Mouse (Mus musculus) ES-E14 (cell line): ENCODE results near the gene Ltb4r1. TPM values are rescaled to one million over a fixed set of nuclear protein-coding genes. Genes with fewer than 3 reads are reported as not detected.
"Not testable (repeated sequence)": the region's sequence is repeated elsewhere in the genome, so short reads cannot be mapped to it uniquely, and the experiment has no call there.

Source experiments
- DNase-seq: peaks from one replicate; pipeline ENCODE4 v3.0.0-alpha.2; 2013; ENCODE audit warnings: low read depth, low spot score
- H3K27ac ChIP-seq: 2 replicates; pipeline ENCODE4 v1.5.1; 2012; ENCODE audit warnings: low read depth, mild to moderate bottlenecking, low read length, moderate library complexity, mixed read lengths; ENCODE audit not compliant: poor library complexity, insufficient read depth, severe bottlenecking
- H3K36me3 ChIP-seq: 2 replicates; pipeline ENCODE4 v1.6.1; 2012; ENCODE audit warnings: mild to moderate bottlenecking, low read length, moderate library complexity, mixed read lengths; ENCODE audit not compliant: control insufficient read depth, poor library complexity, insufficient read depth, severe bottlenecking
- H3K4me1 ChIP-seq, 2 experiments: fragments of 150-350 bp in 1 of 2; sonication (generic) in 1 of 2; 2 replicates each; pipeline ENCODE4 v1.6.1; 2012; ENCODE audit warnings: low read length in 2 of 2, mild to moderate bottlenecking in 1 of 2, mixed read lengths in 1 of 2; ENCODE audit not compliant: control insufficient read depth in 2 of 2, insufficient read depth in 2 of 2, poor library complexity in 1 of 2
- H3K4me3 ChIP-seq, 2 experiments: fragments of 150-350 bp in 1 of 2; sonication (generic) in 1 of 2; 2 replicates each; pipeline ENCODE4 v1.5.1; 2012; ENCODE audit warnings: low read length in 2 of 2, low read depth in 1 of 2, mild to moderate bottlenecking in 1 of 2, mixed read lengths in 1 of 2; ENCODE audit not compliant: insufficient read depth in 1 of 2, poor library complexity in 1 of 2, severe bottlenecking in 1 of 2
- H3K9ac ChIP-seq: 2 replicates; pipeline ENCODE4 v1.6.1; 2012; ENCODE audit warnings: low read depth, mild to moderate bottlenecking, low read length, mixed read lengths; ENCODE audit not compliant: poor library complexity, insufficient read depth, severe bottlenecking
- H3K9me3 ChIP-seq: fragments of 150-350 bp; sonication (generic); 2 replicates; pipeline ENCODE4 v1.6.1; 2012; ENCODE audit warnings: low read depth, mild to moderate bottlenecking, low read length; ENCODE audit not compliant: control insufficient read depth, insufficient read depth
- CHD2 ChIP-seq: IDR thresholded peaks from 2 replicates; pipeline ENCODE4 v1.6.1; 2014; ENCODE audit warnings: mild to moderate bottlenecking, low read depth, low read length, inconsistent platforms
- HCFC1 ChIP-seq: IDR thresholded peaks from 2 replicates; pipeline ENCODE4 v1.6.1; 2012; ENCODE audit warnings: low read length, inconsistent platforms, borderline replicate concordance; ENCODE audit not compliant: insufficient read depth
- MAFK ChIP-seq: IDR thresholded peaks from 2 replicates; pipeline ENCODE4 v1.6.1; 2014; ENCODE audit warnings: mild to moderate bottlenecking, low read depth, low read length, inconsistent platforms; ENCODE audit not compliant: insufficient read depth
- ZC3H11A ChIP-seq: IDR thresholded peaks from 2 replicates; pipeline ENCODE4 v1.6.1; 2012; ENCODE audit warnings: low read depth, mild to moderate bottlenecking, inconsistent platforms, low read length, borderline replicate concordance
- ZNF384 ChIP-seq: IDR thresholded peaks from 2 replicates; pipeline ENCODE4 v1.6.1; 2012; ENCODE audit warnings: low read depth, low read length, inconsistent platforms
- in situ Hi-C, 2 experiments: fragments of 600-800 bp; cut with MboI; formaldehyde crosslinking; loops; one replicate each; pipeline ENCODE4 v1.15.1; 2025; ENCODE audit warnings: low sequenced_read_pairs in 2 of 2, inconsistent platforms in 1 of 2; ENCODE audit not compliant: unreplicated experiment in 2 of 2
- total RNA-seq: library from RNA; depleted of rRNA; stranded (reverse); fragments of 300-350 nt; gene quantifications from 2 replicates; pipeline ENCODE4 v1.2.3, GENCODE M21; 2012

Gene Ltb4r1
- total RNA-seq, 1 experiment: 0.67 TPM

- peaks cover 0 to 4% of the 10 kb centered on the region in 2 experiments; a peak in 1 of 4 replicates for H3K4me1 ChIP-seq
- peaks cover 33% of the 10 kb centered on the region for H3K36me3 ChIP-seq
- no peak overlapping the region for H3K4me3 ChIP-seq
- no peaks in the 10 kb centered on the region for H3K9me3 ChIP-seq
- DNase-seq: no peak
- no peak for TF ChIP-seq HCFC1
- no peak for TF ChIP-seq MAFK
- TF ChIP-seq ZNF384: no peak
- no peak for TF ChIP-seq ZC3H11A
- no peak for TF ChIP-seq CHD2
- in situ Hi-C loops: no loop called here
- no peak overlapping the region for H3K27ac ChIP-seq
- H3K9ac ChIP-seq: no peak overlapping the region
Measured at GRCm38 (mm10) chr14:55757566-55757965, 8.2 kb upstream of the Ltb4r1 start.

DNA sequence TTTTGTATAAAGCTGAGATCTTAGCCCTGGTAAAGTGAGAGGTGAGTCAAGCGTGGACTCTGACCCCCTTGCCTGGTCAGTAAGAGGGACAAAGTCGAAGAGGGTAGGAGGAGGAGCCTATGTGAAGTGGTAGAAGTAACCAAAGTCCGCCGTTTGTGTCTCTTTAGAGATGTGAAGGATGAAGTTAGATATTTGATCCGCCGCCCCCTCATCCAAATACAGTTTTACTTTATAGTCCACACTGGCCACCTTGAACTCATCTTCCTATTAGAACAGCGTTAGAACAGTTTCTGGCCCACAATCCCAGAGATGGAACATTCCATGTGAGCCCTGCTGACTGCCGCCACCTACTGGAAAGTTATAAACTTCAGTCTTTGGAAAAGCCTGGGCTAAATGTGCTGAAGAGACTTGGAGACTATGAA lies 7.4 kb upstream of the Ltb4r1 start, which contains the start of gene Cideb:
Gene Cideb (minus strand): TSS at position 96 of the 422 bp plus-strand sequence.
- Histone ChIP-seq H3K9ac (no peak within 1 kb of the TSS), H3K4me3 (no peak within 1 kb of the TSS), H3K27ac (no peak within 1 kb of the TSS), H3K36me3 (peaks cover 25% of the 10 kb centered on the region), H3K4me1 (peaks cover 0 to 4% of the 10 kb centered on the region in 2 experiments; a peak in 1 of 4 replicates), H3K9me3 (no peaks in the 10 kb centered on the region)
- peak; percentile 53 for DNase-seq
- TF ChIP-seq ZC3H11A: no peak
- no peak for TF ChIP-seq MAFK
- TF ChIP-seq ZNF384: no peak
- TF ChIP-seq HCFC1: no peak
- no peak for TF ChIP-seq CHD2
- in situ Hi-C loops: no loop called here

DNA sequence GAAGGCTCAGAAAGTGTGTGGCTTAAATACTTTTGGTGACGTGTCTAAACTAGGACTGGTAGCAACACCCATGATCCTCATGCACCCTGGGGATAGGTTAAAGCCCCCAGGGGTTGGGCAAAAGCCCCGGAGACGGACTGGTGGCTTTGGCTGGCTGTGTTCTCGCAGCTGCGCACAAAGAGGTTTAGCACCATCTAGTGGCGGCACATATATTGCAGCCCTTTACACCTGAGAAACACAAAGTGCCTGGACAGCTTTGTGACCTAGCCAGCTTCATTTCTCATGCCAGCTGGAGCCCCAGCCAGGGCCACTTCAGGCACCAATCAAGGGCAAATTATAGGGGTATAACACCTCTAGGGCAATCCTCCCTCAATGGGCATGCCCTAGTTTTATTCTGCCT lies 5.6 kb upstream of the Ltb4r1 start:
- H3K4me3 ChIP-seq, H3K9me3 ChIP-seq, H3K4me1 ChIP-seq, H3K36me3 ChIP-seq, H3K9ac ChIP-seq, H3K27ac ChIP-seq, in situ Hi-C loops: not testable (repeated sequence)
- peak; percentile 66 for DNase-seq

DNA sequence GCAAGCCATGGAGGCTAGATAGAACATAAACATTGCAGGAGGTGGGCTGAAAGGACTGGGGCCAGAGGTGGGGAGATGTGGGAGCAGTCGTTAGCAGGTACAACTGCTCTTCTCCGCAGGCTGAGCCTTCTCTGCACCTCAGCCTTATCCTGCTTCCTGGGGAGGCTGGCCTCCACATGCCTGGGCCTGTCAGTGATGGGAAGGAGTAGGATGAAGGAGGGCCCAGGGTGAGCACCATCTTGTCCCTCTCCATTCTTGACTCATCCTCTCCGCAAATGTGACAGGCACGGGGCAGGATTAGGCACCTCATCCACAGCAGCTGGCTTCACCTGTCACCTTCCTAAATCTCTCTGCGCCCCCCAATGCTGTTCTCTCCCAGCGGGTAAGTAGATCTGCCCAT lies 4.6 kb upstream of the Ltb4r1 start, which contains the start of gene Ltb4r2:
Gene Ltb4r2 (plus strand): TSS at position 266 of the 400 bp plus-strand sequence.
- Histone ChIP-seq H3K27ac (no peak within 1 kb of the TSS), H3K4me1 (peaks cover 0 to 4% of the 10 kb centered on the region in 2 experiments; a peak in 1 of 4 replicates), H3K9ac (peak within 1 kb of the TSS; percentile 43), H3K36me3 (peaks cover 2% of the 10 kb centered on the region; the same call in 1 of the 2 replicates), H3K9me3 (no peaks in the 10 kb centered on the region), H3K4me3 (peak within 1 kb of the TSS; percentile 60 to 65)
- no peak for TF ChIP-seq MAFK
- no peak for TF ChIP-seq ZC3H11A
- no peak for TF ChIP-seq CHD2
- no peak for TF ChIP-seq ZNF384
- TF ChIP-seq HCFC1: no peak
- in situ Hi-C loops: no loop called here
- DNase-seq: no peak
